Mouse (Mus musculus) c-Kit-positive CD71-positive TER-119-positive erythroid progenitor cells, embryonic 14.5 days (primary cell): ENCODE data around the gene Eif3k.

Experiments
- DNase-seq: peaks from one replicate; pipeline ENCODE4 v3.0.0-alpha.2; 2013; ENCODE audit warnings: low spot score

Gene Eif3k

GRCm38 (mm10) chr7:28981651-28982273 lies at the start of gene Eif3k, which contains the start of gene Map4k1:
Gene Eif3k (minus strand): TSS chr7:28981864.
Gene Map4k1 (plus strand): TSS chr7:28982050.
- DNase-seq = peak; percentile 100

- DNase-seq = peak; percentile 83
Measured at GRCm38 (mm10) chr7:29029690-29030656, 48.3 kb upstream of the Eif3k start.

GRCm38 (mm10) chr7:29028761-29029160 lies 47.1 kb upstream of the Eif3k start:
- no peak for DNase-seq

GRCm38 (mm10) chr7:29026811-29027210 lies 45.1 kb upstream of the Eif3k start:
- no peak for DNase-seq

- no peak for DNase-seq
Measured at GRCm38 (mm10) chr7:29026195-29026594, 44.5 kb upstream of the Eif3k start.

- no peak for DNase-seq
Measured at GRCm38 (mm10) chr7:29025566-29025965, 43.9 kb upstream of the Eif3k start.

GRCm38 (mm10) chr7:29023514-29023913 lies 41.9 kb upstream of the Eif3k start:
- DNase-seq = no peak

- no peak for DNase-seq
Measured at GRCm38 (mm10) chr7:29022479-29022878, 40.8 kb upstream of the Eif3k start.

- DNase-seq = no peak
Measured at GRCm38 (mm10) chr7:29019447-29020220, 38.0 kb upstream of the Eif3k start.

- no peak for DNase-seq
Measured at GRCm38 (mm10) chr7:29017222-29017621, 35.6 kb upstream of the Eif3k start.

- DNase-seq = no peak
Measured at GRCm38 (mm10) chr7:29016440-29016839, 34.8 kb upstream of the Eif3k start.

GRCm38 (mm10) chr7:29014984-29015383 lies 33.3 kb upstream of the Eif3k start:
- no peak for DNase-seq

- DNase-seq = no peak
Measured at GRCm38 (mm10) chr7:29008714-29009113, 27.1 kb upstream of the Eif3k start.

- no peak for DNase-seq
Measured at GRCm38 (mm10) chr7:29008171-29008570, 26.5 kb upstream of the Eif3k start.

GRCm38 (mm10) chr7:29007224-29008101 lies 25.8 kb upstream of the Eif3k start:
- no peak for DNase-seq

GRCm38 (mm10) chr7:29000651-29001605 lies 19.3 kb upstream of the Eif3k start:
- DNase-seq = peak; percentile 82

GRCm38 (mm10) chr7:28993402-28993801 lies 11.7 kb upstream of the Eif3k start:
- no peak for DNase-seq

- no peak for DNase-seq
Measured at GRCm38 (mm10) chr7:28992997-28993396, 11.3 kb upstream of the Eif3k start.

- no peak for DNase-seq
Measured at GRCm38 (mm10) chr7:28991616-28992015, 10.0 kb upstream of the Eif3k start.

- no peak for DNase-seq
Measured at GRCm38 (mm10) chr7:28990766-28991273, 9.2 kb upstream of the Eif3k start.
